Mouse (Mus musculus) forebrain, embryonic 16.5 days (tissue): Measurements from ENCODE around the gene Olfml1. TPM values are rescaled to one million over a fixed set of nuclear protein-coding genes. Genes with fewer than 3 reads are reported as not detected.

ENCODE experiments used
- ATAC-seq: fragments of 200-750 bp; cut with Nextera tagmentation; 2 replicates; pipeline ENCODE4 v1.8.0; 2017; ENCODE audit warnings: mild to moderate bottlenecking, moderate library complexity
- H3K27ac ChIP-seq: fragments of 300-500 bp; sonication (generic); 2 replicates; pipeline ENCODE4 v1.5.1; 2014; ENCODE audit warnings: low read length, control low read depth
- H3K27me3 ChIP-seq: fragments of 300-500 bp; sonication (generic); replicated peaks from 2 replicates; pipeline ENCODE4 v1.6.1; 2014; ENCODE audit warnings: low read length; ENCODE audit not compliant: control insufficient read depth, insufficient read depth
- H3K36me3 ChIP-seq: fragments of 300-500 bp; sonication (generic); 2 replicates; pipeline ENCODE4 v1.6.1; 2014; ENCODE audit not compliant: control insufficient read depth, insufficient read depth
- H3K4me1 ChIP-seq: fragments of 300-500 bp; sonication (generic); replicated peaks from 2 replicates; pipeline ENCODE4 v1.6.1; 2014; ENCODE audit warnings: low read length; ENCODE audit not compliant: control insufficient read depth, insufficient read depth
- H3K4me2 ChIP-seq: fragments of 300-500 bp; sonication (generic); 2 replicates; pipeline ENCODE4 v1.6.1; 2014; ENCODE audit warnings: mild to moderate bottlenecking, low read length, control low read depth
- H3K4me3 ChIP-seq: fragments of 300-500 bp; sonication (generic); replicated peaks from 2 replicates; pipeline ENCODE4 v1.5.1; 2014; ENCODE audit warnings: mild to moderate bottlenecking, low read length, control low read depth
- H3K9ac ChIP-seq: fragments of 300-500 bp; sonication (generic); replicated peaks from 2 replicates; pipeline ENCODE4 v1.6.1; 2014; ENCODE audit warnings: low read depth, low read length, control low read depth
- H3K9me3 ChIP-seq: fragments of 300-500 bp; sonication (generic); 2 replicates; pipeline ENCODE4 v1.6.1; 2016; ENCODE audit warnings: low read length; ENCODE audit not compliant: control insufficient read depth
- WGBS: fragments of 180-500 bp; shearing (Covaris S2); extraction: QIAGEN DNeasy Blood & Tissue Kit; methylation state at CpG from one replicate; pipeline ENCODE4 v1.1.7; 2014; 5-methylcytosine and 5-hydroxymethylcytosine counted together
- polyA plus RNA-seq: library from polyadenylated mRNA; unstranded; fragments of >200 nt; fragmentation: Nextera tagmentation; extraction: Ambion mirVana; gene quantifications from 2 replicates; pipeline ENCODE4 v1.2.1, GENCODE M21; 2015

The Olfml1 gene
- polyA plus RNA-seq, 1 experiment from 2014 or later = 2.6 TPM

GRCm38 (mm10) chr7:107602505-107602904, 35.3 kb downstream of the Olfml1 start:
- H3K4me1 ChIP-seq = no peaks in the 10 kb centered on the region
- H3K9ac ChIP-seq = no peak overlapping the region
- no peak overlapping the region for H3K4me3 ChIP-seq
- WGBS = 82% methylated on average over 4 of the region's 4 CpGs
- no peaks in the 10 kb centered on the region for H3K36me3 ChIP-seq
- H3K4me2 ChIP-seq = no peak overlapping the region
- H3K27me3 ChIP-seq = no peaks in the 10 kb centered on the region
- no peak overlapping the region for H3K27ac ChIP-seq
- ATAC-seq = no peak
- H3K9me3 ChIP-seq = no peaks in the 10 kb centered on the region

GRCm38 (mm10) chr7:107602913-107603312, 35.7 kb downstream of the Olfml1 start:
- 67% methylated on average over 6 of the region's 6 CpGs for whole genome bisulfite sequencing
- Histone ChIP-seq H3K4me2 (no peak overlapping the region), H3K27ac (no peak overlapping the region), H3K4me3 (no peak overlapping the region), H3K9me3 (no peaks in the 10 kb centered on the region), H3K27me3 (no peaks in the 10 kb centered on the region), H3K4me1 (no peaks in the 10 kb centered on the region), H3K36me3 (no peaks in the 10 kb centered on the region), H3K9ac (no peak overlapping the region)
- ATAC-seq = no peak

- H3K4me1 ChIP-seq = no peaks in the 10 kb centered on the region
- no peak overlapping the region for H3K4me2 ChIP-seq
- H3K9ac ChIP-seq = no peak overlapping the region
- no peaks in the 10 kb centered on the region for H3K27me3 ChIP-seq
- H3K9me3 ChIP-seq = no peaks in the 10 kb centered on the region
- no peaks in the 10 kb centered on the region for H3K36me3 ChIP-seq
- no peak for ATAC-seq
- H3K4me3 ChIP-seq = no peak overlapping the region
- WGBS = 91% methylated on average over 1 of the region's 1 CpGs
- H3K27ac ChIP-seq = no peak overlapping the region
Observed at GRCm38 (mm10) chr7:107607766-107608165, 40.5 kb downstream of the Olfml1 start.

DNA sequence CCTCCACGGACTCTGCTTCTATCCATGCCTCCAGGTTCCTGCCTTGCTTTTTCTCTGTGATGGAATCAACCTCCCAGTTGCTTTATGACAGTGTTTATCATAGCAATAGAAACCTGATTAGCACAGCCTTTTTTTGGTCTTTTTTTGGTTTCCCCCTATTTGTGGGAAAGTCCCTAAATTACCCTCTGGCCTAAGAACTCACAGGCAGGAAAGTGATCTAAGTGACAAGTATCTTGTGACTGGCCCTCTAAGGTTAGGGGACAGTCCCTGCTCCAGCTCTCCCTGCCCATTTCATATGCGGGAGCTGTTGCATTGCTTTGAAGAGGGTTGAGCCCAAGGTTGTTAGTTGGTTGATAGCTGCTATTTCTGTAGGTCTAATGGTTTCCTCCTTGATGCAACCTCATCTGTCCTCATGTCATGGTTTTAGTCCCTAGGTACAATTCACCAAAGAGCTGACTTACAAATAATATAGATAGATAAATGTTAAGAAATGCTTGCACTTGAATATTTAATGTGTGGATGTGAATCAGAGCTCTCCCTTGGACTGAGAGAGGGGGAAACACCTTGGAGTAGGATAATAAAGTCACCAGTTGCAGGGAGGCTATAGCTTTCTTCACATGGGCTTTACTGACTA, 42.5 kb downstream of the Olfml1 start:
- Histone ChIP-seq H3K9me3 (no peaks in the 10 kb centered on the region), H3K4me1 (no peaks in the 10 kb centered on the region), H3K4me2 (no peak overlapping the region), H3K9ac (no peak overlapping the region), H3K4me3 (no peak overlapping the region), H3K36me3 (no peaks in the 10 kb centered on the region), H3K27me3 (no peaks in the 10 kb centered on the region), H3K27ac (no peak overlapping the region)
- no peak for ATAC-seq
- WGBS = 88% methylated on average over 2 of the region's 2 CpGs

- Histone ChIP-seq H3K36me3 (no peaks in the 10 kb centered on the region), H3K9ac (no peak overlapping the region), H3K4me1 (no peaks in the 10 kb centered on the region), H3K4me3 (no peak overlapping the region), H3K4me2 (no peak overlapping the region), H3K9me3 (no peaks in the 10 kb centered on the region), H3K27me3 (no peaks in the 10 kb centered on the region), H3K27ac (no peak overlapping the region)
- no peak for ATAC-seq
- 92% methylated on average over 5 of the region's 5 CpGs for WGBS
Observed at GRCm38 (mm10) chr7:107610880-107611279, 43.6 kb downstream of the Olfml1 start.

DNA sequence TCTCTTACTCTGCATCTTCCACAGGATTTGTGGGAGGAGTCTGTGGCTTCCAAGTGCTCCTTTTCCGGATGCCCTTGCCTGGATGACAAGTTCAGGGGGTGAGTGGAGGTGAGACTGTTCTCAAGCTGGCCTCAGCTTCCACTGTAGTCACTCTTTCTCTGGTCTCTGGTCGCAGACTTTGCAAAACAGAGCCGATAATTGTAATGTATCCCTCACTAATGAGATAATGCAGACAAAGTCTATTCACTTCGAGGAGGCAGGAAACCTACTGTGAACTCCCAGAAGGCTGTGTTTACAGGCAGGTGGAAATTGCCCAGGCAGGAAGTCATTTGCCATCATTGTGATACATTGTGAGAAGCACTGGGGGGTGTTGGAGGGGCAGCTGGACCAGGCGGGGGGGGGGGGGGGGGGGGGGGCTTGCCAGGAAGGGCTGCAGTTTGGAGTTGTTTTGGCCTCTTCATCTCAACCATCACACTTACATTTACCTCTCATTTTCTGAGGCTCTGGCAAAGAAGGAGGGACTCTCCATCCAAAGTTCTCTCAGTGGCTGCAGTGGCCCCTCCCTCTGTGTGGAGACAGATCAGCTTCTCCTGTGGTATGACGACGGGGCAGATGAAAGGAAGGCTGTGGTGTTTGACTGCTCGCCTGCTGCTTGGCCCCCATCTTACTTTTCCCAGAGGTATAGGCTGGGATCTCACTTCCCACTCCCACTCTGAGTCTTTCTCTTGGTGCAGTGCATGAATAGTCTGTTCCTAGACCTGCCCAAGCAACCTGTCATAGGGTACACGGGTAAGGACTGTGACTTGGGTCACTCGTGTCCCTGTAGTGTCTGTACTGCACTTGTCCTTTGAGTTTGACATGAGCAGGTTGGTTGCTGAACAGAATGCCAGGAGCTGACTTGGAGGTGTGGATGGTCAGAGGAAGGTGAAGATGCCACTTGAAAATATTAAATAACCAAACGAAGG, 51.1 kb downstream of the Olfml1 start:
- Histone ChIP-seq H3K9ac (no peak overlapping the region), H3K4me2 (no peak overlapping the region), H3K4me1 (no peaks in the 10 kb centered on the region), H3K27me3 (no peaks in the 10 kb centered on the region), H3K9me3 (no peaks in the 10 kb centered on the region), H3K4me3 (no peak overlapping the region), H3K27ac (no peak overlapping the region), H3K36me3 (no peaks in the 10 kb centered on the region)
- WGBS = 28% methylated on average over 10 of the region's 11 CpGs
- ATAC-seq = no peak

DNA sequence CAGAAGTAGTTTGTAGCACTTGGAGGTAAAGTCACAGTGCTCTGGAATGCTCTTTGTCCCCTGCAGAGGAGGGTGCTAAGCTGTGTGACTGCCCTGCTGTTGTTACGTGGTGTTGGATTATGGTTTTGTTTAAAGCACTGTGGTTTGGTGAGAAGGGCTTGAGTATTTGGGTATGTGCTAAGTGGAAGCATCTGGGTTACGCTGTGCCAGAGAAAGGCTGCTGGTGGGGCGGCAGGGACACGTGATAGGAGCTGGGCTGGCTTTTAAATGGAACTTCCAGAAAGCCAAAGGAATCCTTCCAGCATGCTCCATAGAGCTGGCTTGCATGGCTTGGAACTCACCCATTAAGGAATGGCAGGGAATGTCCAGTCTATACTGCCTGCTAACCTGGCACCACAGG, 52.0 kb downstream of the Olfml1 start:
- Histone ChIP-seq H3K27ac (no peak overlapping the region), H3K36me3 (no peaks in the 10 kb centered on the region), H3K9ac (no peak overlapping the region), H3K4me3 (no peak overlapping the region), H3K4me2 (no peak overlapping the region), H3K27me3 (no peaks in the 10 kb centered on the region), H3K9me3 (no peaks in the 10 kb centered on the region), H3K4me1 (no peaks in the 10 kb centered on the region)
- ATAC-seq = no peak
- 76% methylated on average over 4 of the region's 4 CpGs for WGBS

DNA sequence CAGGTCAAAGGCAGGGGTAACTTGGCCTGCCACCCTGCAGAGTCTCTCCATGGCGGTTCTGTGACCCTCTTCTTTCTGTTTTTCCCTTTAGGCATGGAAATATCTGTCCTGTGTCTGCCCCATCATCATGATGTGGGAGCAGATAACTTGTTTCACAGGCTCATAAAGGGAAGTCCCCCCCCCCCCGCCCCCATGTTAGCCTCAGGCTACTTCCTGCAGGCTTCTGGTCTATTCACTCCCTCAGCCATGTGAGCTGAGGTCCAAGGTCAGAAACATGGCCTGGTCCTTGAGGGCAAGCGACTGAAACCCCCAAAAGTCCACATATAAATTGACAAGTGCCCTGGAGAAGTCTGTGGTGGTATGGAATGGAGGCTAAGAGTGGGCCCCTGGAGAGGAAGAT, 52.9 kb downstream of the Olfml1 start:
- 70% methylated on average over 3 of the region's 3 CpGs for WGBS
- no peak for ATAC-seq

DNA sequence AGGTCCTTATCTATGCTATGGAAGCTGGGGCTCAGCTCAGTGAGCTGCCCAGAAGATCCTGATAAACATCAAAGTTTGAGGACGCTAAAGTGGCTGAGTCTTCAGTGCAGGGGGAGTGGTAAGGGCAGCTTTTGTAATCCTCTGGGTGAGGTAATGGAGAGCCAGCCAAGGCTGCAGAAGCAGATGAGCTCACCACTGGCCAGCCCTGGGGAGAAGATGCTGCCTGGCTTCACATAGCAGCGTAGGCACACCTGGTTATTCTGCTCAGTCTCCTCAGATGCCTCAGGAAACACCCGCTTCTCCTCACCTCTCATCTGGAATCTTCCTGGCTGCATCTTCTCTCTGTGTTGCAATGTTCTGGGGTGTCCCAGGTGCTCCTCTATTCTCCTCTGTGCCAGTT, 57.2 kb downstream of the Olfml1 start:
- Histone ChIP-seq H3K27ac (no peak overlapping the region), H3K36me3 (no peaks in the 10 kb centered on the region), H3K27me3 (no peaks in the 10 kb centered on the region), H3K9me3 (no peaks in the 10 kb centered on the region), H3K4me3 (no peak overlapping the region), H3K9ac (no peak overlapping the region), H3K4me2 (no peak overlapping the region), H3K4me1 (no peaks in the 10 kb centered on the region)
- no peak for ATAC-seq
- 71% methylated on average over 3 of the region's 3 CpGs for WGBS

More for the DNA sequence above, 52.9 kb downstream of the Olfml1 start:
- no peak overlapping the region for H3K4me3 ChIP-seq
- H3K4me2 ChIP-seq = no peak overlapping the region
- H3K27ac ChIP-seq = no peak overlapping the region
- H3K4me1 ChIP-seq = no peaks in the 10 kb centered on the region
- H3K36me3 ChIP-seq = no peaks in the 10 kb centered on the region
- H3K9ac ChIP-seq = no peak overlapping the region
- H3K9me3 ChIP-seq = no peaks in the 10 kb centered on the region
- no peaks in the 10 kb centered on the region for H3K27me3 ChIP-seq
